Mouse (Mus musculus) Patski (cell line): ENCODE data around the gene Dnajb12. TPM values are rescaled to one million over a fixed set of nuclear protein-coding genes. Genes with fewer than 3 reads are reported as not detected.

Source experiments
- ATAC-seq: fragments of 100-300 bp; one replicate; pipeline ENCODE4 v1.8.0; 2021
- CTCF ChIA-PET: fragments of 350-600 bp; sonication (Branson Sonifier 250); formaldehyde crosslinking; loops from one replicate; lab custom pipeline; 2022; ENCODE audit warnings: inconsistent platforms; lab: Charles Lee
- POLR2A ChIA-PET: fragments of 350-600 bp; sonication (Branson Sonifier 250); formaldehyde crosslinking; loops from one replicate; lab custom pipeline; 2022; ENCODE audit warnings: antibody characterized with exemption, inconsistent platforms; lab: Charles Lee
- DNase-seq: peaks from one replicate; pipeline ENCODE4 v3.0.0-alpha.2; 2011; ENCODE audit warnings: low read depth, low spot score
- H3K27me3 ChIP-seq: fragments of 371-371 bp; one replicate; pipeline ENCODE4 v1.5.1; 2021
- CTCF ChIP-seq: fragments of 100-300 bp; IDR thresholded peaks from one replicate; pipeline ENCODE4 v1.5.1; 2021
- in situ Hi-C: fragments of 300-500 bp; cut with MboI; formaldehyde crosslinking; loops from 3 replicates; pipeline ENCODE4 v1.11.1; 2018; ENCODE audit warnings: low pct_unique_long_range_greater_than_20kb, mixed read lengths
- polyA plus RNA-seq: library from polyadenylated mRNA; unstranded; gene quantifications from one replicate; pipeline ENCODE4 v1.2.3, GENCODE M21; 2021

Dnajb12 gene
- polyA plus RNA-seq, 1 experiment from 2014 or later, result 54.0 TPM

DNA sequence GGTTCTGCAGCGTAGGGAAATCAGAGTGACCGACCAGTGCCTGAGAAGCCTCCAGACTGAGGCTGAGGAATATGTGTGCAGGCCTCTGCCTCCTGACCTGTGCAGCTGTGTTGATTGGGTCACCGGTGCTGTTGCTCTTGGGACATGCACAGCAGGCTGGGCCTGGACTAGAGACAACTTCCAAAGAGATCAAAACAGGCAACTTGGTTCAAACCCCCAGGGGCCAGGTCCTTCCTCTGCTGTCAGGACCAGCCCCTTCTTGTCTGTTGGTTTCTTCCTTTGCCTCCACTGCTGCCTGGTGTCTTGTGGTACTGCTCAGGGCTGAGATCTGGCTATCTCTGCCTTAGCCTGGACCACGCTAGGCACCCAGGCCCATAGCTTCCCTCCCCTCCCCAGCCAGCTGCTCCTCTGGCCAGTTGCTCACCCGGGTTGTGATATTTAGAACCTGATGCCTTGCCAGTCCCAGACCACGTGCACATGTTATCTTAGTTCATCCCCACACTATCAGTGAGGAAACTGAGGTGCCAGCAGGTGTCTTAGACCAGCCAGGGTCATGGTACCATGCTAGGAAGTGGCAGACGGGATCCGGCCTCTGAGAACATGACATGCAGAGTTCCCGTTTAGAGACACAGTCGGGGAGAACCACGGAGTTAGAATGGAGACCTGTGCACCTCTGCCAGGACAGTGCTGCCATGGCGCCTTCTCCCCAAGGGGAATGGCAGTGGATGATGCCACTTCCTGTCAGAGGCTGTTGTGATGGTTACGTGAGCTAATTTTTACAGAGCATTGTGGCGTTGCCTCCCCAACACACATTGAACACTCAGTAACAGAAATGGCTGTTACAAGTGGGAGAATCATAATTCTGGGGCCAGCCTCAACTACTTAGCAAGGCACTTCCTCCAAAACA is 6.1 kb downstream of the Dnajb12 start:
- H3K27me3 ChIP-seq, result no peaks in the 10 kb centered on the region
- DNase-seq (no peak), ATAC-seq (no peak)
- in situ Hi-C loops, result loop anchor here (5.0 kb wide), 2 partner anchors 122 to 182 kb away; no protein-coding TSS in a partner anchor
- no peak for TF ChIP-seq CTCF
- POLR2A ChIA-PET, result no interaction called here
- CTCF ChIA-PET, result interaction anchor here (1.3 to 3.1 kb wide), 3 partner anchors 9 to 13 kb away, joined by 3 to 11 read pairs (median 4); no protein-coding TSS in a partner anchor

GRCm38 (mm10) chr10:59886081-59886466 is 6.7 kb downstream of the Dnajb12 start:
- ATAC-seq (no peak), DNase-seq (no peak)
- ChIA-PET POLR2A (no interaction called here), CTCF (interaction anchor here (1.3 to 1.8 kb wide), 2 partner anchors 9 to 12 kb away, joined by 3 to 4 read pairs; no protein-coding TSS in a partner anchor)
- H3K27me3 ChIP-seq, result no peaks in the 10 kb centered on the region
- TF ChIP-seq CTCF, result no peak
- in situ Hi-C loops, result loop anchor here (5.0 kb wide), 2 partner anchors 121 to 181 kb away; no protein-coding TSS in a partner anchor

- no peak for TF ChIP-seq CTCF
- DNase-seq (no peak), ATAC-seq (no peak)
- H3K27me3 ChIP-seq, result no peaks in the 10 kb centered on the region
- in situ Hi-C loops, result loop anchor here (5.0 kb wide), 2 partner anchors 120 to 180 kb away; no protein-coding TSS in a partner anchor
- ChIA-PET CTCF (no interaction called here), POLR2A (interaction anchor here (0.9 kb wide), 1 partner anchor 11 kb away, joined by 3 read pairs; no protein-coding TSS in a partner anchor)
These were observed 8.1 kb downstream of the Dnajb12 start for GRCm38 (mm10) chr10:59887432-59887831.

DNA sequence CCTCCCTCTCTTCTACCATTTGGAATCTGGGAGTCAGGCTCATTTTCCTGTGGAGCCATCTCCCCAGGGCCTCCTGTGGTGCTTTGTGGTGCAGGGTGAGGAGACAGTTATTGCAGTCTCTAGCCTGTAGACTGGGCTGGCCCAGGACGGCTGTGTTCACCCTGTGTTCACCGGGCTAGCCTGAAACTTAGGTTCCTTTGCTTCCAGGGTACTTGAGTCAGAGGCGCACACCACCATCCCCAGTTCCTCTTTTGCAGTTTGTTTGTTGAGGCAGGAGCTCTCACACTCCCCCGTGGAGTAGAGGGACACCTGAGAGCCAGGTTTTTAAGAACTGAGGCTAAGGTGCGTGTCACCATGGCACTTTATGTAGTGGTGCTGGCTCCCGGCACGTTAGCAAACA is 10.0 kb downstream of the Dnajb12 start:
- CTCF ChIA-PET, result interaction anchor here (1.3 kb wide), 1 partner anchor 61 kb away, joined by 5 read pairs; no protein-coding TSS in a partner anchor
- H3K27me3 ChIP-seq, result no peaks in the 10 kb centered on the region
- in situ Hi-C loops, result loop anchor here (5.0 kb wide), 2 partner anchors 118 to 178 kb away; no protein-coding TSS in a partner anchor
- ATAC-seq (no peak), DNase-seq (no peak)
- POLR2A ChIA-PET, result no interaction called here
- TF ChIP-seq CTCF, result no peak

DNA sequence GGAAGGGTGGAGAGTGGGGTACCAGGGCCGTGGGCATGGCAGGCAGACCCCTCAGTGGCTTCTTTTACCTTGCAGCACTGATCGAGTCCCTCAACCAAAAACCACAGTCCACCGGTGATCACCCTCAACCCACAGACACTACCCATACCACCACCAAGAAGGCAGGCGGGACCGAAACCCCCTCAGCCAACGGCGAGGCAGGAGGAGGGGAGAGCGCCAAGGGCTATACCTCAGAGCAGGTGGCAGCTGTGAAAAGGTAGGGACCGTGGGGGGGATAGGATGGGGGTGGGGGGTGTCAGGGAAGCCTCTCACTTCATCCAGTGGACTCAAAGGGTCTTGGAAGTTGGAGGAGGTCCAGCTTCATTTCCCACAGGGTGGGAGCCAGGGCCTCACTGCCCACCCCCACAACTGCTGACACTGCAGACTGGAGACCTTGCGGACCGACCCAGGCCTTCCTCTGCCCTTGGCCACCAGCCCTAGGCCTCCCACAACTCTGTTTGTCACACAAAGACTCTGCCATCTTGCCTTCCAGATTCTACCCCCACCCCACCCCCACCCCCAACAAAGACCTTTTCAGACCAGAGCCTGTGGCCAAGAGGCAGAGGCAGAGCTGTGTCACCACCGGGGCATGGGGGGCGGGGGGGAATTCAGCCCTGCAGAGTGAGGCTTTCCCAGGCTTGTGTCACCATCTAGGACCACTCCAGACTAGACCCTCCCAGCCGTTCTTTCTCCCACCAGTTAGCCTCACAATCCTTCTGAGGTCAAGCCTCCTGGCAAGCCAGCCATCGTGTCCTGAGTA is 10.8 kb downstream of the Dnajb12 start:
- CTCF ChIA-PET, result interaction anchor here (1.3 to 1.6 kb wide), 2 partner anchors 60 kb away, joined by 5 to 6 read pairs; no protein-coding TSS in a partner anchor
- ATAC-seq, result no peak

GRCm38 (mm10) chr10:59892977-59893376 is 13.6 kb downstream of the Dnajb12 start:
- DNase-seq (no peak), ATAC-seq (no peak)
- CTCF ChIA-PET, result interaction anchor here (0.8 to 3.2 kb wide), 7 partner anchors 9 to 210 kb away, joined by 3 to 62 read pairs (median 5); partner anchors contain the start of gene Ddit4
- POLR2A ChIA-PET, result interaction anchor here (1.1 kb wide), 1 partner anchor 58 kb away, joined by 3 read pairs; the partner anchor contains the start of gene Ddit4
- TF ChIP-seq CTCF, result no peak
- H3K27me3 ChIP-seq, result no peaks in the 10 kb centered on the region
- in situ Hi-C loops, result no loop called here

More for the DNA sequence above, 10.8 kb downstream of the Dnajb12 start:
- H3K27me3 ChIP-seq, result no peaks in the 10 kb centered on the region
- no peak for TF ChIP-seq CTCF
- no peak for DNase-seq
- POLR2A ChIA-PET, result interaction anchor here (0.5 kb wide), 1 partner anchor 143 kb away, joined by 3 read pairs; no protein-coding TSS in a partner anchor
- in situ Hi-C loops, result loop anchor here (5.0 kb wide), 2 partner anchors 117 to 177 kb away; no protein-coding TSS in a partner anchor

DNA sequence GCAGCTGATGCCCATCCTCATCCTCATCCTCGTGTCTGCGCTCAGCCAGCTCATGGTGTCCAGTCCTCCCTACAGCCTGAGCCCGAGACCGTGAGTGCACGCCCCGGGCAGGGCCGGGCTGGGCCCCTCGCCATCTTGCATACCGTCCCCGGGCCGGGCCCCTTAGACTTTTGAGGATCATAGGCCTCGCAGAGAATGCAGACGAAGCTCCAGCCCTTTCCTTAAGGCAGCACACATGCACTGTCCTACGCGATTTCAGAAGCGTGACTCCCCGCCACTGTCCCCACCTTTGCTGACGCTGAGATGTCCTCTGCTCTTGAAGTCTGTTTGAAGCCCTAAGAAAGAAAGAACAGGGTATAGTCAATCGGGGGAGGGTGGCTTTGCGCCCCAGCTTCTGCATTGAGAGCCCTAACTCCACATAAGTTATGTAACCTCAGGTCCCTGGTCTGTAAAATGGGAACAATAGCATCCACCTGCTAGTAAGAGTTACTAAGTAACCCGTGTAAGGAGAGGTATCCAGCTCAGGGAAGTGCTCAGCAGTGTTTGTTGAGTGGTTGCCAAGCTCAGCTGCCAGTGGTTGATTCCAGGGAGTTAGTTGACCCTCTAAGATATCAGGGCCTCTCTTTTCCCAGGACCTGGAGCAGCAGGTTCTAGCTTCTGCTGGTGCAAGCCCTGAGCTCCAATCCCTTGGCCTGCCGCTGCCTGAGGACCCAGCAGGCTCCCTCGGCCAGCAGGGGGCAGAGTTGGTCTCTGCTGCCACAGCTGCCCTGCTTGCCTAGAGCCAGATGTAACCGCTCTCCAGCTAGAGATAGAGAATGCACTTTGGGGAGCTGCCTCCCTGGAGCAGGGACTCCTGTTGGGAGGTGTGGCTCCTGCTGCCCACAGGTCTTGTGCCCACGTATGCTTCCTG is 15.2 kb downstream of the Dnajb12 start:
- H3K27me3 ChIP-seq, result no peaks in the 10 kb centered on the region
- POLR2A ChIA-PET, result interaction anchor here (1.1 to 1.6 kb wide), 4 partner anchors 55 to 108 kb away, joined by 3 to 10 read pairs (median 4); partner anchors contain the start of genes Anapc16, Ascc1 and Ddit4

DNA sequence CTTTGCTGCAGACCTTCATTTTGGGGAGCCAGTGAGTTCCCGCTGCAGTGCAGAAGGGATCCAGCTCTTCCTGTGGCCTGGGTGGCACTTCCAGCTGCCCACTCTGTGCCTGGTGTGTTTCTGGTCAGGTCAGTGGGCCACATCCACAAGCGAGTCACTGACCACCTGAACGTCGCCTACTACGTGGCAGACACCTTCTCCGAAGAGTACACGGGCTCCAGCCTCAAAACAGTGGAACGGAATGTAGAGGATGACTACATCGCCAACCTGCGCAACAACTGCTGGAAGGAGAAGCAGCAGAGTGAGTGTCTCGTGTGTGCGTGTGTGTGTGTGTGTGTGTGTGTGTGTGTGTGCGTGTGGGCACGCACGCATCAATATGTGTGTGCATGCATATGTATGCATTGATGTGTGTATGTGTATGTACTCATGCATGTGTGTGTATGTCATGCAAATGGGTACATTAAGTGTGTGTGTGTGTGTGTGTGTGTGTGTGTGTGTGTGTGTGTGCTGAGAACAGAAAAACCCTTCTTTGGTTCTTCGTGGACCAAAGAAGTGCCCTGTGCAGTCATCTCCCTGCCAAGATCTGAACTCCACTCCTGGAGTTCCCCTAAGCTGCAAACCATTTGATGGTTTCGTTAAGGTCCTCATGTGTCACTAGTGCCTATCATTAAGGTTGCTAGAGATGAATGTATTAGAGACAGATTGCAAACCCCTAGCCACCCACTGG is 16.3 kb downstream of the Dnajb12 start:
- H3K27me3 ChIP-seq, result no peaks in the 10 kb centered on the region
- TF ChIP-seq CTCF, result no peak
- in situ Hi-C loops, result no loop called here
- DNase-seq (no peak), ATAC-seq (no peak)
- POLR2A ChIA-PET, result interaction anchor here (0.7 to 1.6 kb wide), 4 partner anchors 48 to 107 kb away, joined by 3 to 10 read pairs (median 4); partner anchors contain the start of genes Anapc16, Ascc1 and Ddit4
- CTCF ChIA-PET, result interaction anchor here (0.8 to 3.2 kb wide), 17 partner anchors 8 to 171 kb away, joined by 3 to 62 read pairs (median 5); partner anchors contain the start of gene Ddit4

More for the DNA sequence above, 15.2 kb downstream of the Dnajb12 start:
- ATAC-seq (peak; percentile 37), DNase-seq (no peak)
- no peak for TF ChIP-seq CTCF
- in situ Hi-C loops, result no loop called here
- CTCF ChIA-PET, result interaction anchor here (0.7 to 3.2 kb wide), 28 partner anchors 8 to 208 kb away, joined by 3 to 62 read pairs (median 4); partner anchors contain the start of genes Anapc16, Ascc1 and Ddit4
